Mouse (Mus musculus) MEL (cell line): ENCODE data around the gene Iqsec1.

Source experiments
- CTCF ChIP-seq, 3 experiments: IDR thresholded peaks in 2 of 3; conservative IDR thresholded peaks in 1 of 3; 2 replicates each; pipeline ENCODE4 v1.5.1; 2011 to 2012; ENCODE audit warnings: low read length in 3 of 3, low read depth in 2 of 3, mild to moderate bottlenecking in 2 of 3, improper control_type of control experiment in 1 of 3, inconsistent platforms in 1 of 3, mixed read lengths in 1 of 3, moderate library complexity in 1 of 3; ENCODE audit not compliant: control insufficient read depth in 1 of 3, insufficient read depth in 1 of 3, poor library complexity in 1 of 3, severe bottlenecking in 1 of 3
- EP300 ChIP-seq, 2 experiments: IDR thresholded peaks; 2 replicates each; pipeline ENCODE4 v1.6.1; 2011; ENCODE audit warnings: improper control_type of control experiment in 2 of 2, low read length in 2 of 2, low read depth in 1 of 2, mild to moderate bottlenecking in 1 of 2
- GATA1 ChIP-seq: IDR thresholded peaks from 2 replicates; pipeline ENCODE4 v1.6.1; 2011; ENCODE audit warnings: low read depth, low read length, improper control_type of control experiment
- MYB ChIP-seq: IDR thresholded peaks from 2 replicates; pipeline ENCODE4 v1.6.1; 2011; ENCODE audit warnings: mild to moderate bottlenecking, low read depth, low read length, improper control_type of control experiment
- NELFE ChIP-seq: IDR thresholded peaks from 2 replicates; pipeline ENCODE4 v1.6.1; 2011; ENCODE audit warnings: low read depth, low read length, improper control_type of control experiment
- POLR2A ChIP-seq, 2 experiments: IDR thresholded peaks; 2 replicates each; pipeline ENCODE4 v1.6.1; 2011 to 2012; ENCODE audit warnings: low read length in 2 of 2, mild to moderate bottlenecking in 2 of 2, control low read depth in 1 of 2, improper control_type of control experiment in 1 of 2, low read depth in 1 of 2, moderate library complexity in 1 of 2; ENCODE audit not compliant: control insufficient read depth in 1 of 2, insufficient read depth in 1 of 2, poor library complexity in 1 of 2
- POLR2AphosphoS5 ChIP-seq: IDR thresholded peaks from 2 replicates; pipeline ENCODE4 v1.6.1; 2012; ENCODE audit warnings: low read depth, borderline replicate concordance, mild to moderate bottlenecking, inconsistent platforms, low read length, moderate library complexity, mixed read lengths
- RAD21 ChIP-seq: IDR thresholded peaks from 2 replicates; pipeline ENCODE4 v1.6.1; 2011; ENCODE audit warnings: mild to moderate bottlenecking, low read depth, low read length, improper control_type of control experiment
- TAL1 ChIP-seq: IDR thresholded peaks from 2 replicates; pipeline ENCODE4 v1.6.1; 2012; ENCODE audit warnings: mild to moderate bottlenecking, inconsistent platforms, low read length, moderate library complexity, mixed read lengths
- TCF12 ChIP-seq: IDR thresholded peaks from 2 replicates; pipeline ENCODE4 v1.6.1; 2014; ENCODE audit warnings: low read depth, mild to moderate bottlenecking, inconsistent platforms, low read length, improper control_type of control experiment, moderate library complexity
- USF1 ChIP-seq: IDR thresholded peaks from 2 replicates; pipeline ENCODE4 v1.6.1; 2014; ENCODE audit warnings: low read depth, mild to moderate bottlenecking, inconsistent platforms, low read length, improper control_type of control experiment, moderate library complexity
- ZC3H11A ChIP-seq: IDR thresholded peaks from 2 replicates; pipeline ENCODE4 v1.6.1; 2012; ENCODE audit warnings: low read depth, mild to moderate bottlenecking, inconsistent platforms, low read length, improper control_type of control experiment

DNA sequence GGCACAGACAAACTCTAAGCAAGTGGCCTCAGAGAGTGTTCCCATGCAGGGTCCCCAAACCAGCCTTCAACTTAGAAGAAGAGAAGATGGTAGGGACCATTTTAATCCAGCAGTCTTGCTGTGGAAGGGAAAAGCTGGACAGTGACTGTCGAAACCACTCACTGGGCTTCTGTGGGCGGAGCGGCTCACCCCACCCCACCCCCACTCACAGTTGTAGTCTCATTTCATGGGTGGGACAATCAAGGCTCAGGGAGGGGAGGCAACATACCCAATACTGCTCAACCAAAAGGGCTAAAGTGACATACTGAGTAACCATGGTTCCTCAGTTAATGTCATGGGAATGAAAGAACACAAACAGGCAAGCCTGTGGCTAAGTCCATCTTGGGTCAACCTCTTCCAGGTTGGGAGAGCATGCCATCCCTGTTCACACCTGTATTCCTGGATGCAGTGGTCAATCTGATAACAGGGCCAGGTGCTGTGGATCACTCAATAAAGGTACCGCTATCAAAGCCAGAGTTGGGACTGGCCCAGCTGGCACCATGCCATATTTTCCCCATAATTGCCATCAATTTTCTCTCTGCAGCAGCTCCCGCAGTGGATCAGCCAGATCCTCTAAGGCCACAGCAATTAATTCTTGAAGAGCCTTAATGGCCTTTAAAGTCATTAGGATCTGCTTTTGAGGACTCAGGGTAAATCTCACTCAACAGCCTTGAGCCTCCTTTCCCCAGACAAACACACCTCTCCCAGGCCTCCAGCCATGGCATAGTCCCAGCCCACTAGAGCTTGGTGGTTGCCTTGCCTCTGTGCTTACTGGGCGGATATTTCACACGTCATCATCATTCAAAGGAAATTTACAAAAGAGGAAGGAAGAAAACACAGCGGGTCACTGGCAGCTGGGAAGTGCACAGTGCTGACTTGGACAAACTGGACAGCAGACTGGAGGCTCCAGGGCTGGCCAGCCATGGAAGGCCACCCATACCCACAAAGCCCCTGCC is 275.7 kb downstream of the Iqsec1 start:
- no peak for TF ChIP-seq POLR2A (IDR thresholded peaks at IDR 0.05; ENCODE audit: control insufficient read depth in 1 of 2, insufficient read depth in 1 of 2, low read depth in 1 of 2, low read length in 2 of 2, poor library complexity in 1 of 2)
- TF ChIP-seq EP300 (IDR thresholded peaks at IDR 0.05; ENCODE audit: low read depth in 1 of 2, low read length in 2 of 2), result no peak
- TF ChIP-seq NELFE, result no peak
- TF ChIP-seq USF1, result no peak
- TF ChIP-seq CTCF (IDR thresholded peaks at IDR 0.05 in 2 of 3, conservative IDR thresholded peaks at IDR 0.05 in 1 of 3; ENCODE audit: control insufficient read depth in 1 of 3, insufficient read depth in 1 of 3, low read depth in 2 of 3, low read length in 3 of 3, poor library complexity in 1 of 3, severe bottlenecking in 1 of 3), result no peak
- no peak for TF ChIP-seq POLR2AphosphoS5
- no peak for TF ChIP-seq TAL1
- TF ChIP-seq TCF12, result no peak
- no peak for TF ChIP-seq GATA1
- no peak for TF ChIP-seq MYB
- no peak for TF ChIP-seq ZC3H11A
- TF ChIP-seq RAD21, result no peak
